Mouse (Mus musculus) brain, embryonic 14.5 days (tissue): ENCODE results near the gene Sorcs3. TPM values are rescaled to one million over a fixed set of nuclear protein-coding genes. Genes with fewer than 3 reads are reported as not detected.

Source experiments
- DNase-seq: peaks from one replicate; pipeline ENCODE4 v3.0.0-alpha.2; 2011; ENCODE audit warnings: low read depth
- CTCF ChIP-seq: fragments of 200-500 bp; IDR thresholded peaks from 2 replicates; pipeline ENCODE4 v1.5.1; 2012; ENCODE audit warnings: inconsistent platforms, mild to moderate bottlenecking, moderate library complexity, borderline replicate concordance; ENCODE audit not compliant: insufficient read depth, insufficient read length; ENCODE audit errors: extremely low read depth
- POLR2A ChIP-seq: fragments of 200-500 bp; IDR thresholded peaks from 2 replicates; pipeline ENCODE4 v1.6.1; 2012; ENCODE audit warnings: mild to moderate bottlenecking, inconsistent platforms, borderline replicate concordance; ENCODE audit not compliant: poor library complexity, insufficient read depth, insufficient read length, severe bottlenecking; ENCODE audit errors: extremely low read depth
- polyA plus RNA-seq: library from polyadenylated mRNA; depleted of rRNA; stranded (reverse); fragments of >200 nt; gene quantifications from 2 replicates; pipeline ENCODE4 v1.2.3, GENCODE M21; 2012

Gene Sorcs3
- polyA plus RNA-seq, 1 experiment: 14.6 TPM

DNA sequence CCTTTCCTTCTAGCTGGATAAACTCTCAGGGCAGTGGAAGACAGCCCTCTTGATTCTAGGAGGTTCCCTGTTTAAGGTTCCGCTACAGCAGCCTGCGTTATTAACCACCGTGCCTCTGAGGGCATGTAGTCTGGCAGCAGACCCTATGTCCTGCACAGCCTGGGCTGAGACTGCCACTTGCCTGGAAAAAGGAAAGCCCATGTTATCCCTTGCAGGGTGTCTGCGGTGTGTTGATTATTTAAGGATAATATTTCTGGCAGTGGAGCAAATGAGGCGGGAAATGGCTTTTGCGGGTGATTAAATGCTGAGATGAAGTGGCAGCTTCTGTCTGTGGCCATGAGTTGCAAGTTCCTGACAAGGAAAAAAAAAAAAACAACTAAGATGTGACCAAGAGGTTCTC is 131.6 kb downstream of the Sorcs3 start:
- no peak for DNase-seq
- no peak for TF ChIP-seq POLR2A
- TF ChIP-seq CTCF: no peak

DNA sequence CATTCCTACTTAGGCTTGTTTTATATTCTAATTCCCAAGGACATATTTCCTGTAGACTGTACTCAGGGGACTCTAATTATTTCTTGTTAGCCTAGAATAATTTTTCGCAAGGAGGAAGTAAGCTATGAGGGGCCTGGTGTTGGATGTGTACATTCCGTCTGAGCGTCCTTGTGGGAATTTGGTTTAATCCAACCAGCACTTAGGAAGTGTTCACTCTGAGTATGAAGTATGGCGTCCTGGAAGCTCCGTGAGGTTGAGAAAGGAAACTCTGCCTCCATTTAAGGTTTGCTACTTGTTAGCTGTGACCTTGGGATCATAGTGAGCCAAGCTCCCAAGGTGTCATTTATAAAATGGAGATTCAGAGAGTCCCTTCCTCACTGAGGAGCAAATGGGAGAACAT is 132.3 kb downstream of the Sorcs3 start:
- TF ChIP-seq POLR2A (no peak), CTCF (no peak)

DNA sequence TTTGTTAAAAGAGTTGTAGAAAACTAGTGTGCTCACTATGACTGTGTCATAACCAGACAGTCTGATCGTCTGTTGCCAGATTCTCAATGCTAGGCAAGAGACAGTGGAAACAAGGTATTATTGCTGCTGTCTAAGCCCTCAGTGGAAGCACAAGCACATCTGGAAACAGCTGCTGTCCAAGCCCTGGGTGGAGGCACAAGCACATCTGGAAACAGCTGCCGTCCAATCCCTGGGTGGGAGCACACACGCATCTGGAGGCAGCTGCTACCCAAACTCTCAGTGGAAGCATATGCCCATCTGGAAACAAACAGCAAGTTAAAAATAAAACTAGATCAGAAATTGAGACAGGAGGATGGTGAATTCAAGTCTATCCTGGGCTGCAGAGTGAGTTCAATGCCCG is 136.9 kb downstream of the Sorcs3 start:
- TF ChIP-seq POLR2A (no peak), CTCF (no peak)
- no peak for DNase-seq

More for the DNA sequence above, 132.3 kb downstream of the Sorcs3 start:
- no peak for DNase-seq

DNA sequence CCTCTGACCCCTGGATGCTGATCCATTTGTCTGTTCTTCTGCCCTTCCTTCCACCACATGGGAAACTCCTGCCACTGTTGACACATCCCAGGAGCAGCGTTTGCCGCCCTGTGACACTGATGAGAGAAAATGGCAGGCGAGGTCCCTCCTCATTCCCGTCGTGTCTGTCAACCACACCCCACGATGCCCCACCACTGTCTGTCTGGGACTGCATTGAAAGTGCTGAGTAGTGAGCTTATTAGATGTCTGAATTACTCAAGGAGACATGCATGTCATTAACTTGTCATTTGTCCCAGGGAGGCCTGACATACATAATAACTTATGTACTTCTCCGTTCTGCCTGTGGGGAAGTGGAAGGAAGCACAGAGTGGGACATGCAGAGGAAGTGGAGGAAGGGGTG is 137.6 kb downstream of the Sorcs3 start:
- TF ChIP-seq CTCF (no peak), POLR2A (no peak)
- peak; percentile 69 for DNase-seq

DNA sequence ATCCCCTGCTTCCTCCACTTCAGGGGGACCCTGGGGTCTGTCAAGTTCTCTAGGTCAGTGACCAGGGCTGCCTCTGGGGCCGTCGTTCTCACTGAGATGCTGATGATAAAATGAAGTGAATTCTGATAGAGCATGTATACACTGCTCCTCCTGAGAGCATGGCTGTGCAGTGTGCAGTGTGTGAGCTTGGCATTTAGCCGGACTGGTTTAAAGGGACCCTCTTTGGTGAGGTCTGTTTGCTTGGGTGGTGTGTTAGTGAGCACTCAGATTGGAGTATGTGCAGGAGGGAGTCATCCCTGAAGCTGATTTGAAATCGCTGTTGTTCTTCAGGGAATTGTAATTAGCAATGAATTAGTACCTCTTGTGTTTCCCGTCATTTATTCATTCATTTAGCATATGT is 141.3 kb downstream of the Sorcs3 start:
- DNase-seq: peak; percentile 51
- TF ChIP-seq CTCF: no peak
- no peak for TF ChIP-seq POLR2A

DNA sequence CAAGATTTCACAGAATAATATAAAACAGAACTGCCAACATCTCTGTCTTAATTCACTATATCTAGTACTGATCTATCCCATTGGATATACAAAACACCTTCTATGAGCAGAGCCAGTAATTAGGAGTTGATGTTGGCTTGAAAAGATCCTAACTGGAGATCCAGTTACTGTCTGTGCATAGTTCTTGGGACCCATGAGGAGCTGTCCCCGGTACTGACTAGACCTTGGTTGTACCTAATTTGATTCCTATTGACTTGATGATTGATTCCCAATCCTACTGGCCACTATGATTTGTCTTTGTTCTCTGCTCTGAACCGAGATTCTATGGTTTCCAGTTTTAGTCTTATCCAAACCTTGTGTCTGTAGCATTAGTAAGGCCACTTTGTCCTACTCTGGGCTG is 151.0 kb downstream of the Sorcs3 start:
- no peak for TF ChIP-seq POLR2A
- no peak for TF ChIP-seq CTCF

DNA sequence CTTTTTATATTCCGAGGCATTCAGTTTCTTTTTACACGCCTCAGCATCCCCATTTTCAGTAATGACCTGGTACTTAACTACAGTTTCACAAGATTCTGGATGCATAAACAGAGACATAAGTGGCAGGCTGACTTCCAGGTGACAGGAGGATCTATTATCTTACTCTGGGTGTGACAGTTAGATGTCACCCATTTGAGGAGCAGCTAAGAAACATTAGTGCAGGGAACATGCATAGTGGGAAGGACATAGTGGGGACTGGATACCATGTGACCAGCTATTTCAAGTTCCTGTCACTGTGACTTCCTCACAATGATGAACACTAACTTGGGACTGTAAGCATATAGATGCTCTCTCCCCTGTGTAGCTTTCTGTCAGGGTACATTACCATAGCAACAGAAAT is 156.3 kb downstream of the Sorcs3 start:
- TF ChIP-seq POLR2A (no peak), CTCF (no peak)
- DNase-seq: peak; percentile 49

More for the DNA sequence above, 151.0 kb downstream of the Sorcs3 start:
- no peak for DNase-seq

DNA sequence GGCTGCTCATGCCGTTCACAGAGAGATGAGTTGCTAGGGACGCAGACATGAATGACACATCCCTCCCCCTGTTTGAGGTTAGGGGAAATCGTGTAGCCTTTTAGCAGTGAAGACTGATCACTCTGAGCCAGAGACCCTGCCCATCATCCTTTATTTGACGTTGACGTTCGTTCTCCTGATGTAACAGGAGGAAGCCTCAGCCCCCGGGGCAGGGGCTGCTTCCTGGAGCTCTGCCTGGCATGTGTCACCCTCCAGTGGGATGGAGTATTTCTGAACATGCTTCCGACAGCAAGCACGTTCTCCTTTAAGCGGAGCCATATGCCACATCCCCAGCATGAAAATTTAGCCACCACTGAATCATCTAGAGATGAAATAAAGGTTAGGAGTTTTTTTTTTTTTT is 162.2 kb downstream of the Sorcs3 start:
- DNase-seq: peak; percentile 73

DNA sequence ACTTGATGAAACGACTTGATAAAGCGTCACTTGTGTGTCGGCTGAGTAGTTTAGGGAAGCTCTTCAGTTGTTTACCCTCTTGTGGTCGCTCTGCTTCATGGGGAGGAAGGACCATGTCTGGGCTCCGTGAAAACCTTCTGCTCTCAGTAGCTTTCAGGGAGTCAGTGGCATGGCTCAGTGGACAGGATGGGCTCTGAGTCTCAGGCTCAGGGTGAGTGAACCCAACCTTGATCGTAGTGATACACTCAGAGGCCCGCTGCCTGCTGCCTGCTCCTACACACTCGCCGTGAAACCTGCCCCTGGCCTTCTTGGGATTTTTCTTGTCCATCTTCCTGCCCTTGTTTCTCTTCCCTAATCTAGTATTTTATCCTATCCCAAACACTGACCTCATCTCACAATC is 166.0 kb downstream of the Sorcs3 start:
- DNase-seq: no peak
- no peak for TF ChIP-seq CTCF
- no peak for TF ChIP-seq POLR2A

More for the DNA sequence above, 162.2 kb downstream of the Sorcs3 start:
- no peak for TF ChIP-seq CTCF
- no peak for TF ChIP-seq POLR2A

DNA sequence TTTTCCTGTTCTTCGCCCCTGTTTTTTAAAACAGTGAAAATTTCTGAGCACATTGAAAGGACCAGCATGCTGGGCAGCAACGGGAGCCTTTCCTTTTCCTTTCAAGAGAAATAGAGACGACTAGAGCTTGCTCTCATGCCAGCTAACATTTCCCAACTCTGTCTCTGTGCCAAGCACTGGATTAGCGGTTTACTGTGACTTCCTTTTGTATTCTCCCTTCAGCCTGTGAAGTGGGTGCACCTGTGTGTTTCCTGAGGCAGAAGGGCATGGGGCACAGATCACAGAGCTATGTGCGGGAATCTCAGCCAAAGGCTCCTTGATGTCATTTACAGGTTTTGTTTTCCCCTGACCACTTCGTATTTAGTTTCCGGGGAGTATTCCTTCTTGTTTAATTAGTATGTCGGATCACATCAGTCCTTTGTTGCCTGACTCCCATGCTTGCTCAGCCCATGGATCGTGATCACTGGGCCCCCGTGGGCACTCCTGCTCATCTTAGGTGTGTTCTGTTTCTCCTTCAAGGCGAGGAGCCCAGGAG is 172.2 kb downstream of the Sorcs3 start:
- peak; percentile 64 for DNase-seq
- TF ChIP-seq POLR2A (no peak), CTCF (no peak)

DNA sequence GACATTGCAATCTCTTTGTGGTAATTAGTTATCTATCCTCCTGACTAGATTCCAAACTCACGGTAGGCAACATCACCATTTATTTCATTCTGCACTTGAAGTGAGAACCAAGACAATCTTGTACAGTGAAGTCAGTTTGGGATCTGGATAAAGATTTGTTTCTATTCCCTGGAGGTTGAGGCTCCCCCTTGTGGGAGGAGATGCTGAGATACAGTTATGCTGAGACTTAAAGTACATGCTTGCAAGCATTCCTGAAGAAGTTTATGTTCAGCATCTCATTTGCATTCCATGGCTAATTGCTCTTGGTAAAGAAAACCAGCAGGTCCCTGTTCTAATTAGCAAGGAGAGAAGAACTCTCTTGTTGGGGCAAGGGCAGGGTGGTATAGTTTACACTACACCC is 185.7 kb downstream of the Sorcs3 start:
- TF ChIP-seq CTCF (peak; percentile 39; the same call in 1 of the 2 replicates), POLR2A (no peak)
- peak; percentile 82 for DNase-seq

DNA sequence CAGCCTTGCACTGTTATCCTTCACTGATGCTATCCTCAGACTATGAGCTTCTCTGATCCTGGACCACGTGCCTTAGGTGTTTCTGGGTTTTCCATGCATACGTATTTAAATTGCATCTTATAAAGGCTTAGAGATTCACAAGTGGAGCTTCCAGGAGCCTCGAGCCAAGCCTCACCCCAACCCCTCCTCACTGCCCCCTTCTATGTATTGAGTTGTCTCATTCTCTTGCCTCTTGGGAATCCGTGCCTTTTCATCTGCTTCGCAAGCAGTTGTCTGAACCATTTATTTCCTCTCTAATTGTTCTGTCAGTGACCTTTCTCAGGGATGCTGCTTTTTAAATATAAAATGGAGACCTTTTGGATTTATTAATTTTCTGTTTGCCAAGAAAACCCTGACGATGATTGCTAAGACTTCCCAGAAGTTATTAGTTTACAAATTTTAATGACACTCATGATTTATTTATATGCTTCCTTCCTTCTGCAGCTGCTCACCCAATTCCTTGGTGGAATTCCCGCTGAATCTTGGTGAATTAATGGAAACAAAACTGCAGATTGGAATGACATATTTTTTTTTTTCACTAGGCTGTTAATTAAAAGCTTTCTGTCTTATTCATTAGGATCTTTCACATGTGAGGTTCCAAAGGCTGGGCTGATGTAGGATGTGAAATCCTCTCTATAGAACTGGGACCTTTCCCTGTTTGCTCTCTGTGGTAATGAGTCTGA is 199.1 kb downstream of the Sorcs3 start:
- DNase-seq: peak; percentile 75

More for the DNA sequence above, 199.1 kb downstream of the Sorcs3 start:
- TF ChIP-seq POLR2A (no peak), CTCF (no peak)
